Mouse (Mus musculus) ES-E14 (cell line): ENCODE measurements around the gene Cux1.

Experiments
- CHD2 ChIP-seq: IDR thresholded peaks from 2 replicates; pipeline ENCODE4 v1.6.1; 2014; ENCODE audit warnings: mild to moderate bottlenecking, low read depth, low read length, inconsistent platforms
- MAFK ChIP-seq: IDR thresholded peaks from 2 replicates; pipeline ENCODE4 v1.6.1; 2014; ENCODE audit warnings: mild to moderate bottlenecking, low read depth, low read length, inconsistent platforms; ENCODE audit not compliant: insufficient read depth

DNA sequence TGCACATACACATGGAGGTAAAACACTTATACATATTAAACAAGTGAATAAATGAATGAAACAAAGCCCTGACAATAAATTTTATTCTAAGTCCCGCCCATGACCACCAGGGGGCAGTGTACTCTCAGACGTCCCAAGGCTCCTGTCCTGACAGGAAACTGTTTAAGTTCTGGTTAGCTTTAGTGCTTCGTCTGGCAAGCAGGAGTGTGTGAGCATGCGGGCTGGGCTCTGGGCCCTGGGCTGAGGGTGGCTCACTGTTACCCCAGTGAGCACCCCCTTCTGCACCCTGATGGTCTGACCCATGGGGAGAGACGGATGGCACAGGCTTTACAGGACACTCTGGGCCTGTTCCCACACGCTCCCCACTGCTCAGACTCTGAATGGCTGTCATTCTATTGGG is 308.4 kb downstream of the Cux1 start:
- TF ChIP-seq CHD2, result no peak
- TF ChIP-seq MAFK, result no peak
